Mouse (Mus musculus) MEL (cell line): Measurements from ENCODE around the gene Ttk. TPM values are rescaled to one million over a fixed set of nuclear protein-coding genes. Genes with fewer than 3 reads are reported as not detected.
A peak's percentile ranks its signal among the peaks of the same experiment; 100 is the strongest.

Experiments
- DNase-seq: peaks from one replicate; pipeline ENCODE4 v3.0.0; 2011; ENCODE audit warnings: low read depth, low spot score
- H3K27ac ChIP-seq: 2 replicates; pipeline ENCODE4 v1.5.1; 2012; ENCODE audit warnings: low read depth, mild to moderate bottlenecking, control low read depth, low read length, moderate library complexity; ENCODE audit not compliant: control insufficient read depth
- H3K27me3 ChIP-seq, 2 experiments: fragments of 150-350 bp in 1 of 2; sonication (generic) in 1 of 2; 2 replicates each; pipeline ENCODE4 v1.6.1; 2012; ENCODE audit warnings: low read length in 2 of 2, mild to moderate bottlenecking in 2 of 2, improper control_type of control experiment in 1 of 2, moderate library complexity in 1 of 2; ENCODE audit not compliant: insufficient read depth in 2 of 2, control insufficient read depth in 1 of 2
- H3K36me3 ChIP-seq, 2 experiments: 2 replicates each; pipeline ENCODE4 v1.6.1; 2012 to 2014; ENCODE audit warnings: low read length in 2 of 2, improper control_type of control experiment in 1 of 2, inconsistent platforms in 1 of 2, mild to moderate bottlenecking in 1 of 2; ENCODE audit not compliant: insufficient read depth in 2 of 2, control insufficient read depth in 1 of 2
- H3K4me1 ChIP-seq, 2 experiments: fragments of 150-350 bp in 1 of 2; sonication (generic) in 1 of 2; 2 replicates each; pipeline ENCODE4 v1.6.1; 2012; ENCODE audit warnings: low read length in 2 of 2, improper control_type of control experiment in 1 of 2, mild to moderate bottlenecking in 1 of 2; ENCODE audit not compliant: insufficient read depth in 2 of 2, control insufficient read depth in 1 of 2
- H3K4me3 ChIP-seq, 2 experiments: fragments of 150-350 bp in 1 of 2; sonication (generic) in 1 of 2; 2 replicates each; pipeline ENCODE4 v1.5.1; 2012; ENCODE audit warnings: low read depth in 2 of 2, low read length in 2 of 2, mild to moderate bottlenecking in 2 of 2, moderate library complexity in 2 of 2, control low read depth in 1 of 2, improper control_type of control experiment in 1 of 2; ENCODE audit not compliant: control insufficient read depth in 1 of 2, insufficient read depth in 1 of 2
- H3K79me2 ChIP-seq: 2 replicates; pipeline ENCODE4 v1.6.1; 2012; ENCODE audit warnings: mild to moderate bottlenecking, low read length, moderate library complexity; ENCODE audit not compliant: control insufficient read depth, poor library complexity, insufficient read depth
- H3K9ac ChIP-seq: 2 replicates; pipeline ENCODE4 v1.6.1; 2012; ENCODE audit warnings: low read depth, mild to moderate bottlenecking, control low read depth, low read length, moderate library complexity; ENCODE audit not compliant: control insufficient read depth, poor library complexity, severe bottlenecking
- H3K9me3 ChIP-seq: fragments of 150-350 bp; sonication (generic); replicated peaks from 2 replicates; pipeline ENCODE4 v1.6.1; 2012; ENCODE audit warnings: mild to moderate bottlenecking, low read length, improper control_type of control experiment, moderate library complexity; ENCODE audit not compliant: insufficient read depth
- BHLHE40 ChIP-seq: IDR thresholded peaks from 2 replicates; pipeline ENCODE4 v1.6.1; 2012; ENCODE audit warnings: low read depth, mild to moderate bottlenecking, inconsistent platforms, low read length, improper control_type of control experiment, borderline replicate concordance
- E2F4 ChIP-seq: IDR thresholded peaks from 2 replicates; pipeline ENCODE4 v1.6.1; 2011; ENCODE audit warnings: low read depth, low read length, improper control_type of control experiment, borderline replicate concordance
- ELF1 ChIP-seq: IDR thresholded peaks from 2 replicates; pipeline ENCODE4 v1.6.1; 2014; ENCODE audit warnings: low read depth, mild to moderate bottlenecking, inconsistent platforms, low read length, improper control_type of control experiment, moderate library complexity
- GABPA ChIP-seq: IDR thresholded peaks from 2 replicates; pipeline ENCODE4 v1.6.1; 2012; ENCODE audit warnings: low read depth, mild to moderate bottlenecking, inconsistent platforms, low read length, improper control_type of control experiment, moderate library complexity
- HCFC1 ChIP-seq: IDR thresholded peaks from 2 replicates; pipeline ENCODE4 v1.6.1; 2012; ENCODE audit warnings: low read depth, mild to moderate bottlenecking, inconsistent platforms, low read length, improper control_type of control experiment, moderate library complexity
- JUND ChIP-seq: IDR thresholded peaks from 2 replicates; pipeline ENCODE4 v1.6.1; 2011; ENCODE audit warnings: low read depth, mild to moderate bottlenecking, improper control_type of control experiment, low read length
- MAX ChIP-seq: IDR thresholded peaks from 2 replicates; pipeline ENCODE4 v1.6.1; 2011; ENCODE audit warnings: low read length, improper control_type of control experiment
- MAZ ChIP-seq: IDR thresholded peaks from 2 replicates; pipeline ENCODE4 v1.6.1; 2012; ENCODE audit warnings: low read depth, mild to moderate bottlenecking, inconsistent platforms, low read length, improper control_type of control experiment
- MXI1 ChIP-seq: IDR thresholded peaks from 2 replicates; pipeline ENCODE4 v1.6.1; 2011; ENCODE audit warnings: mild to moderate bottlenecking, low read depth, low read length, improper control_type of control experiment
- POLR2A ChIP-seq, 2 experiments: IDR thresholded peaks; 2 replicates each; pipeline ENCODE4 v1.6.1; 2011 to 2012; ENCODE audit warnings: low read length in 2 of 2, mild to moderate bottlenecking in 2 of 2, control low read depth in 1 of 2, improper control_type of control experiment in 1 of 2, low read depth in 1 of 2, moderate library complexity in 1 of 2; ENCODE audit not compliant: control insufficient read depth in 1 of 2, insufficient read depth in 1 of 2, poor library complexity in 1 of 2
- POLR2AphosphoS5 ChIP-seq: IDR thresholded peaks from 2 replicates; pipeline ENCODE4 v1.6.1; 2012; ENCODE audit warnings: low read depth, borderline replicate concordance, mild to moderate bottlenecking, inconsistent platforms, low read length, moderate library complexity, mixed read lengths
- RCOR1 ChIP-seq: IDR thresholded peaks from 2 replicates; pipeline ENCODE4 v1.6.1; 2012; ENCODE audit warnings: low read depth, mild to moderate bottlenecking, inconsistent platforms, low read length, improper control_type of control experiment
- SIN3A ChIP-seq: IDR thresholded peaks from 2 replicates; pipeline ENCODE4 v1.6.1; 2012; ENCODE audit warnings: low read length, improper control_type of control experiment, inconsistent platforms
- TAL1 ChIP-seq: IDR thresholded peaks from 2 replicates; pipeline ENCODE4 v1.6.1; 2012; ENCODE audit warnings: mild to moderate bottlenecking, inconsistent platforms, low read length, moderate library complexity, mixed read lengths
- TCF12 ChIP-seq: IDR thresholded peaks from 2 replicates; pipeline ENCODE4 v1.6.1; 2014; ENCODE audit warnings: low read depth, mild to moderate bottlenecking, inconsistent platforms, low read length, improper control_type of control experiment, moderate library complexity
- ZC3H11A ChIP-seq: IDR thresholded peaks from 2 replicates; pipeline ENCODE4 v1.6.1; 2012; ENCODE audit warnings: low read depth, mild to moderate bottlenecking, inconsistent platforms, low read length, improper control_type of control experiment
- ZKSCAN1 ChIP-seq: IDR thresholded peaks from 2 replicates; pipeline ENCODE4 v1.6.1; 2012; ENCODE audit warnings: low read depth, mild to moderate bottlenecking, inconsistent platforms, low read length, improper control_type of control experiment, moderate library complexity
- ZNF384 ChIP-seq: IDR thresholded peaks from 2 replicates; pipeline ENCODE4 v1.6.1; 2012; ENCODE audit warnings: low read depth, mild to moderate bottlenecking, inconsistent platforms, low read length, improper control_type of control experiment
- polyA plus RNA-seq, 2 experiments: library from polyadenylated mRNA; stranded (reverse) in 1 of 2; unstranded in 1 of 2; fragments of >175 nt in 1 of 2; fragments of >200 nt in 1 of 2; gene quantifications; 2 replicates each; pipeline versions ENCODE4 v1.2.1 to v1.2.4; 2012; ENCODE audit warnings: low replicate concordance in 2 of 2, low read depth in 1 of 2; ENCODE audit not compliant: insufficient read length in 2 of 2, insufficient read depth in 1 of 2, missing spikeins in 1 of 2
- total RNA-seq: library from RNA; depleted of rRNA; stranded (reverse); fragments of 300-350 nt; gene quantifications from 2 replicates; pipeline ENCODE4 v1.2.3, GENCODE M21; 2012

The Ttk gene
- total and polyA plus RNA-seq, 3 experiments: 16.0 to 18.5 TPM; not detected in 1

GRCm38 (mm10) chr9:83831152-83831551 is 3.3 kb upstream of the Ttk start:
- Histone ChIP-seq H3K9me3 (no peaks in the 10 kb centered on the region), H3K36me3 (peaks cover 0 to 6% of the 10 kb centered on the region in 2 experiments; a peak in 2 of 4 replicates), H3K27ac (no peak overlapping the region), H3K9ac (no peak overlapping the region), H3K4me3 (peak overlapping the region in 1 of 2 experiments; percentile 24; a peak in 1 of 4 replicates), H3K79me2 (peaks cover 5% of the 10 kb centered on the region), H3K27me3 (no peaks in the 10 kb centered on the region), H3K4me1 (peaks cover 2 to 5% of the 10 kb centered on the region in 2 experiments; a peak in 2 of 4 replicates)
- DNase-seq: no peak
- TF ChIP-seq POLR2AphosphoS5 (no peak), MAX (no peak), ZNF384 (no peak), BHLHE40 (no peak), ZC3H11A (no peak)

GRCm38 (mm10) chr9:83834748-83835313 is 342 bp downstream of the Ttk start:
- H3K27ac ChIP-seq: peak overlapping the region; percentile 2
- no peak for DNase-seq
- H3K9ac ChIP-seq: peak overlapping the region; percentile 65
- peaks cover 8% of the 10 kb centered on the region for H3K79me2 ChIP-seq
- H3K4me3 ChIP-seq: peak overlapping the region; percentile 70 to 83
- H3K27me3 ChIP-seq: no peaks in the 10 kb centered on the region
- TF ChIP-seq POLR2A (IDR thresholded peaks at IDR 0.05; ENCODE audit: control insufficient read depth in 1 of 2, insufficient read depth in 1 of 2, low read depth in 1 of 2, low read length in 2 of 2, poor library complexity in 1 of 2): peak in 1 of 2 experiments; percentile 79; a peak in 1 of 4 replicates
- TF ChIP-seq ELF1: no peak
- no peak for TF ChIP-seq RCOR1
- TF ChIP-seq MAZ: no peak
- no peak for TF ChIP-seq E2F4
- no peak; the same call in 1 of the 2 replicates for TF ChIP-seq SIN3A
- TF ChIP-seq HCFC1: no peak
- TF ChIP-seq GABPA: no peak
- TF ChIP-seq ZNF384: no peak
- peak; percentile 89 for TF ChIP-seq MXI1
- no peak for TF ChIP-seq ZKSCAN1
- no peak for TF ChIP-seq TAL1
- TF ChIP-seq TCF12: no peak
- no peak for TF ChIP-seq JUND
- no peaks in the 10 kb centered on the region for H3K9me3 ChIP-seq
- peaks cover 2 to 6% of the 10 kb centered on the region in 2 experiments for H3K36me3 ChIP-seq
- peaks cover 0 to 2% of the 10 kb centered on the region in 2 experiments; a peak in 1 of 4 replicates for H3K4me1 ChIP-seq
